Mouse (Mus musculus) myocyte (in vitro differentiated cells): ENCODE results near the gene Carns1.

Source experiments
- CEBPB ChIP-seq: IDR thresholded peaks from 2 replicates; pipeline ENCODE4 v1.6.1; 2011; ENCODE audit warnings: mild to moderate bottlenecking, moderate library complexity; ENCODE audit not compliant: poor library complexity, insufficient read depth, severe bottlenecking
- E2F4 ChIP-seq: IDR thresholded peaks from one replicate; pipeline ENCODE4 v1.6.1; 2011; ENCODE audit warnings: mild to moderate bottlenecking, control low read depth, moderate library complexity; ENCODE audit not compliant: insufficient read depth
- MAX ChIP-seq: IDR thresholded peaks from one replicate; pipeline ENCODE4 v1.6.1; 2011; ENCODE audit warnings: low read depth, mild to moderate bottlenecking, control low read depth
- MYOD1 ChIP-seq, 3 experiments: IDR thresholded peaks; one replicate each; pipeline ENCODE4 v1.6.1; 2011; ENCODE audit warnings: control low read depth in 2 of 3, low read depth in 2 of 3, mild to moderate bottlenecking in 2 of 3, moderate library complexity in 1 of 3; ENCODE audit not compliant: insufficient read length in 2 of 3, control insufficient read depth in 1 of 3
- MYOG ChIP-seq, 3 experiments: IDR thresholded peaks; one replicate each; pipeline ENCODE4 v1.6.1; 2011; ENCODE audit warnings: control low read depth in 2 of 3, low read depth in 2 of 3, mild to moderate bottlenecking in 2 of 3; ENCODE audit not compliant: insufficient read length in 2 of 3, control insufficient read depth in 1 of 3, insufficient read depth in 1 of 3
- POLR2A ChIP-seq: IDR thresholded peaks from one replicate; pipeline ENCODE4 v1.6.1; 2011; ENCODE audit warnings: low read depth, mild to moderate bottlenecking, control low read depth, moderate library complexity; ENCODE audit not compliant: insufficient read length
- POLR2AphosphoS2 ChIP-seq: IDR thresholded peaks from one replicate; pipeline ENCODE4 v1.6.1; 2011; ENCODE audit warnings: low read depth, control low read depth; ENCODE audit not compliant: insufficient read length
- TCF12 ChIP-seq: IDR thresholded peaks from one replicate; pipeline ENCODE4 v1.6.1; 2011; ENCODE audit warnings: mild to moderate bottlenecking, control low read depth; ENCODE audit not compliant: poor library complexity, insufficient read depth, severe bottlenecking
- USF1 ChIP-seq: IDR thresholded peaks from one replicate; pipeline ENCODE4 v1.6.1; 2011; ENCODE audit warnings: low read depth, mild to moderate bottlenecking, control low read depth, moderate library complexity

DNA sequence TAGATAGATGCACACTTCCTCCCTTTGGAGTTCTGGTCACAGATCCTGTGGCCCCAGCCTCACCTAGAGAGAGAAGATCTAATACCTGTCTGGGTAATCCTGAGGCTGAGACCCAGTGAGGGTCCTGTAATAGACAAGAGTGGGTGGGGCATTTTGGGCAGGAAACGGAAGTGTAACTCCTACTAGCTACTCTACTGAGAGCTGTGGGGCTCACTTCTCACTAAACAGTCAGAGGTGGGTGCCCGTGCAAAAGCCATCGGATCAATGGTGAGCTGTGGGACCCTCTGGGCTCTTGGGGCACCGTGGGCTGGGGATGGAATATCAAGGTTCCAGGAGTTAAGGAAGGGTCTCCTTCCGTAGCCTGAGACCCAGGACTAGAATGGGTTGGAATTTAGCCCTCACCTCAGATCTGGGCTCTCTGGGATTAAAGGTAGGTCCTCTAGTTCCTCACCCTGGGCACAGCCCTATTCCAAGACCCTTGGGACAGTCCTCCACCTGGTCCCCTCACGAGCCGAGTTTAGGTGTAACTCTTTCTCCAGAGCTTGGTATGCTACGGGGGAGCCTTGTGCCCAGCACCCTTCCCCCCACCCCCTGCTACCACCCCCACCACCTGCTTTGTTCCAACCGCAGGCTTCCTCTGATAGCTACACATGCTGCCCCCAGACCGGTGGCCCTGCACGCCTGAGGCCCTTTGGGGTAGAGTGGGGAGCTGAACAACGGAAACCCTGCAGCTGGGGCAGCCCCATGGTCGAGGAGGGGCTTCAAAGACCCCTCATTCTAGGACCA is 20.6 kb downstream of the Carns1 start:
- TF ChIP-seq POLR2A (peak; percentile 10), MYOG (IDR thresholded peaks at IDR 0.05; ENCODE audit: control insufficient read depth in 1 of 3, insufficient read depth in 1 of 3, insufficient read length in 2 of 3, low read depth in 2 of 3) (no peak), E2F4 (no peak), MAX (no peak), CEBPB (no peak), USF1 (no peak), MYOD1 (IDR thresholded peaks at IDR 0.05; ENCODE audit: control insufficient read depth in 1 of 3, insufficient read length in 2 of 3, low read depth in 2 of 3) (no peak), POLR2AphosphoS2 (peak; percentile 73), TCF12 (no peak)
